Comparison of ENCODE assay signal across 7 mouse cellular contexts in the genomic region with DNA sequence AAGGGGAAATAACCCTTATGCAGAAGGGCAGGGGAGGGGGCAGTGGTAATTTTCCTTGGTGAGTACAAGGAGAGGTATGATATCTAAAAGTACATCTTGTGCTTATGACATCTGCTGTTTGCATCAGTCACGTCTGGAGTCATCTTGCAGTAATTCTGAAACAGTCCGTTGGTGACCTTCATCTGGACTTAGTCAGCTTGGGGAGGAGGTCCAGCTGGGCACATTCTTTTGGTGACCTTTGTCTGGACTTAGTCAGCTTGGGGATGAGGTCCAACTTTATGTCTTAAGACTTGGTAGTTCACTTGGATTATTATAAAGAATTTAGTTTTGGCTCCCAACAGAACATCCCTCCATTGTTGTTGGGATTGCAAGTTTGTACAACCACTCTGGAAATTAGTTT.
DNase-seq lines count a peak whose midpoint lies in the region; TF ChIP-seq lines count a peak whose summit lies in the region.
"Not testable (repeated sequence)": the region's sequence is repeated elsewhere in the genome, so short reads cannot be mapped to it uniquely, and the experiment has no call there.

No protein-coding gene starts in this region.

- not testable (repeated sequence) for H3ac ChIP-seq in myocyte (ENCODE audit: control insufficient read depth, insufficient read length)

- not testable (repeated sequence) for H3K36me3 ChIP-seq in myocyte (ENCODE audit: control insufficient read depth, insufficient read depth)

- not testable (repeated sequence) for TF ChIP-seq POLR2A in myocyte (IDR thresholded peaks at IDR 0.05; ENCODE audit: insufficient read length, low read depth)

- not testable (repeated sequence) for H3K27me3 ChIP-seq in myocyte (ENCODE audit: control insufficient read depth, insufficient read depth, insufficient read length)

- H3K4me3 ChIP-seq in myocyte = not testable (repeated sequence)

- H3K79me2 ChIP-seq in myocyte (ENCODE audit: control insufficient read depth, insufficient read depth) = not testable (repeated sequence)

- H3K4me2 ChIP-seq in myocyte (ENCODE audit: low read depth) = not testable (repeated sequence)

- DNase-seq in Muller cell, postnatal 12 days (ENCODE audit: inconsistent ontology term) = peak; percentile 14
- peak; percentile 36 to 72 for DNase-seq in adrenal gland, adult (ENCODE audit: inconsistent age in 2 of 2, low spot score in 1 of 2)
- DNase-seq in adrenal gland, postnatal 10 days = peak; percentile 20
- DNase-seq in adrenal gland, postnatal 36 days = peak; percentile 20 to 43
- peak; percentile 5 to 7 for DNase-seq in lung, adult 18-20 months
- DNase-seq in lung, postnatal 14 days = peak; percentile 10

TF ChIP-seq in myocyte, 11 proteins besides CTCF, POLR2A, EP300 and RAD21:
- peak; percentile 36; the same call in 1 of the 2 replicates for TF ChIP-seq CEBPB (IDR thresholded peaks at IDR 0.05; ENCODE audit: insufficient read depth, poor library complexity, severe bottlenecking)
